Mouse (Mus musculus): ENCODE data around the gene Cyp4v3.

DNA sequence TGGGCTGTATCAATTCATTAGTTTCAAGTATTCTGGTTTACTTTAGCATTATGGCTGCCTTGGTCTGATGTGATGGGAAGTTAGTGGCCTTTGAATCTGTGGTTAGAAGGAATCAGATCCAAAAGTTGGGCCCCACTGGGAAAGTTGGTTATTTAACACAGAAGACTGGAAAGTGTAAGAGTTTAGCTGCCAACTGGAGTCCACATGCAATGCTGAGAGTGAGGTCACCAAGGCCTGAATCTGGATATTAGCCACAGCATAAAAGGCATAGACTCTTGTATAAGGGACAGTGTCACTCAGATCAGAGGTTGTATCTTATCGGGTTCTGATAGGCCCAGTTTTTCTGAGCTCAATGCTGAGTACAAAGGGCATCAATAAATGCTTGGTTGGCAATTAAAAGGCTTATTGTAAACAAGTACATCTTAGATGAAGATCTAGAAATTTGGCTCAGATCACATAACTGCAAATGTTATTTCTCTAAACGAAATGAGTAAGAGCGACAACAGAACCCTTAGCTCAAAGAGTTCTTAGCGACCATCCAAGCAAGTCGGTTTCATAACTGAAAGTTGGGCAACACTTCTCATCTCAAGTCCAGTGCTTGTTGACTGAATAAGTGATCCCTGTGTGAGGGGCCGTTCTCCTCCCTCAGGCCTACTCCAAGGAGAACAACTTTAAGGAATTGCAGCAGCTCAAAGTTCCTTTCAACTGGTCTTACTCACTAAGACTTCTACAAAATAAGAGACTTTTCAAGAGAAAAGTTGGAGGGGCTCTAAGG is 3.6 kb downstream of the Cyp4v3 start:
- TF ChIP-seq POLR2A (IDR thresholded peaks at IDR 0.05; ENCODE audit: low read depth, low read length) (no peak), CTCF (IDR thresholded peaks at IDR 0.05; ENCODE audit: extremely low read depth, insufficient read depth, insufficient read length, insufficient replicate concordance) (no peak)

All from spleen, adult 2 months (tissue).